Mouse (Mus musculus): ENCODE results near the gene Paics. TPM values are rescaled to one million over a fixed set of nuclear protein-coding genes. Genes with fewer than 3 reads are reported as not detected.
"Not testable (repeated sequence)": the region's sequence is repeated elsewhere in the genome, so short reads cannot be mapped to it uniquely, and the experiment has no call there.

Paics gene
- total RNA-seq (2021): 239 and 257 TPM in 2 replicates
- long read RNA-seq, transcript Paics-203 (10 exons, 2,345 nt): minor isoform, 10 of 283 reads
- long read RNA-seq, transcript Paics-202 (10 exons, 1,862 nt): minor isoform, 8 of 283 reads
- long read RNA-seq, transcript Paics-201 (9 exons, 2,482 nt): major isoform, 204 of 283 reads
- long read RNA-seq, partial matches to known transcripts: 52 of 283 reads
- long read RNA-seq, other reads (novel, unspliced or antisense): 7 of 283 reads

GRCm38 (mm10) chr5:76951106-76952027, at the start of gene Paics, which contains the start of gene Ppat:
Gene Paics (plus strand): TSS chr5:76951307.
Gene Ppat (minus strand): TSS chr5:76951578.
- peak; percentile 98 for DNase-seq

- no peak for DNase-seq
Observed at GRCm38 (mm10) chr5:76902131-76902530, 49.0 kb upstream of the Paics start.

GRCm38 (mm10) chr5:76904713-76905404, 46.2 kb upstream of the Paics start:
- DNase-seq: no peak

GRCm38 (mm10) chr5:76905405-76906154, 45.5 kb upstream of the Paics start, which contains the start of gene Aasdh:
Gene Aasdh (minus strand): TSS chr5:76905514.
- peak; percentile 99 for DNase-seq

- no peak for DNase-seq
Observed at GRCm38 (mm10) chr5:76906155-76906499, 45.0 kb upstream of the Paics start.

- no peak for DNase-seq
Observed at GRCm38 (mm10) chr5:76910807-76911206, 40.3 kb upstream of the Paics start.

GRCm38 (mm10) chr5:76912522-76912921, 38.6 kb upstream of the Paics start:
- not testable (repeated sequence) for DNase-seq

GRCm38 (mm10) chr5:76922833-76923232, 28.3 kb upstream of the Paics start:
- DNase-seq: no peak

- peak; percentile 78 for DNase-seq
Observed at GRCm38 (mm10) chr5:76923428-76923827, 27.7 kb upstream of the Paics start.

GRCm38 (mm10) chr5:76924296-76924695, 26.8 kb upstream of the Paics start:
- no peak for DNase-seq

GRCm38 (mm10) chr5:76928124-76928832, 22.8 kb upstream of the Paics start:
- peak; percentile 9 for DNase-seq

- no peak for DNase-seq
Observed at GRCm38 (mm10) chr5:76929180-76929877, 21.8 kb upstream of the Paics start.

- DNase-seq: no peak
Observed at GRCm38 (mm10) chr5:76939717-76940116, 11.4 kb upstream of the Paics start.

GRCm38 (mm10) chr5:76941975-76942374, 9.1 kb upstream of the Paics start:
- no peak for DNase-seq

- DNase-seq: no peak
Observed at GRCm38 (mm10) chr5:76942505-76942904, 8.6 kb upstream of the Paics start.

- no peak for DNase-seq
Observed at GRCm38 (mm10) chr5:76944965-76945677, 6.0 kb upstream of the Paics start.

GRCm38 (mm10) chr5:76945678-76946033, 5.5 kb upstream of the Paics start:
- DNase-seq: no peak

- DNase-seq: no peak
Observed at GRCm38 (mm10) chr5:76947142-76947541, 4.0 kb upstream of the Paics start.

- DNase-seq: no peak
Observed at GRCm38 (mm10) chr5:76947758-76948157, 3.3 kb upstream of the Paics start.

Data from adrenal gland, postnatal 25 days (tissue).